Mouse (Mus musculus) heart, embryonic 10.5 days (tissue): Measurements from ENCODE around the gene Cwc22. TPM values are rescaled to one million over a fixed set of nuclear protein-coding genes. Genes with fewer than 3 reads are reported as not detected.

Experiments used
- DNase-seq: peaks from one replicate; pipeline ENCODE4 v3.0.0-alpha.2; 2017; ENCODE audit warnings: low spot score
- H3K27ac ChIP-seq: fragments of 300-500 bp; sonication (generic); 2 replicates; pipeline ENCODE4 v1.5.1; 2016; ENCODE audit warnings: mild to moderate bottlenecking
- H3K27me3 ChIP-seq: fragments of 300-500 bp; sonication (generic); 2 replicates; pipeline ENCODE4 v1.6.1; 2016; ENCODE audit warnings: mild to moderate bottlenecking; ENCODE audit not compliant: poor library complexity, insufficient read depth, severe bottlenecking
- H3K36me3 ChIP-seq: fragments of 300-500 bp; sonication (generic); 2 replicates; pipeline ENCODE4 v1.6.1; 2016; ENCODE audit warnings: mild to moderate bottlenecking, moderate library complexity
- H3K4me1 ChIP-seq: fragments of 300-500 bp; sonication (generic); 2 replicates; pipeline ENCODE4 v1.6.1; 2016; ENCODE audit warnings: mild to moderate bottlenecking
- H3K4me3 ChIP-seq: fragments of 300-500 bp; sonication (generic); 2 replicates; pipeline ENCODE4 v1.5.1; 2016; ENCODE audit warnings: mild to moderate bottlenecking, moderate library complexity
- H3K9me3 ChIP-seq: fragments of 300-500 bp; sonication (generic); 2 replicates; pipeline ENCODE4 v1.6.1; 2016; ENCODE audit warnings: mild to moderate bottlenecking, moderate library complexity
- WGBS: fragments of 180-500 bp; shearing (Covaris S2); methylation state at CpG from one replicate; pipeline ENCODE4 v1.1.7; 2016; 5-methylcytosine and 5-hydroxymethylcytosine counted together
- polyA plus RNA-seq: library from polyadenylated mRNA; unstranded; fragments of >200 nt; fragmentation: Nextera tagmentation; extraction: Ambion mirVana; gene quantifications from 2 replicates; pipeline ENCODE4 v1.2.1, GENCODE M21; 2016

Cwc22 gene
- polyA plus RNA-seq, 1 experiment from 2014 or later = 30.3 TPM

DNA sequence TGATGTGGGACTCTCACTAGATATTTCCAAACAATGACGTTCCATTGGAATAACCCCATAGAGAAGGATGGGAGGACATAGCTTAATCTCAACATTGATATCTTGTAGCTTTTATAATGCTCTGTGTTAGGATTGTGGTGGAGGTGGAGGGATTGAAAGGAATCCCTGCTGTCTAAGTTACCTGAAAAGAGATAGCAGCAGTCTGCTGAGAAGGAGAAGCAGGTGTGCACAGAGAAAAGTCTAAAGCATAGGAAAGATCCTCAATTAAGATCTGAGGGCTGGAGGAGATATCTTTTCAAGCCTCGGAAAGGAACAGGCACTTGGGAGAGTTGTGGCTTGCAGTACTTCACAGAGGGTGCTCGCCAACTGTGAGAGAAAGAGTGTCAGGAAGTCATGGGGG, 32.1 kb upstream of the Cwc22 start:
- 79% methylated on average over 3 of the region's 3 CpGs for WGBS
- DNase-seq = no peak

DNA sequence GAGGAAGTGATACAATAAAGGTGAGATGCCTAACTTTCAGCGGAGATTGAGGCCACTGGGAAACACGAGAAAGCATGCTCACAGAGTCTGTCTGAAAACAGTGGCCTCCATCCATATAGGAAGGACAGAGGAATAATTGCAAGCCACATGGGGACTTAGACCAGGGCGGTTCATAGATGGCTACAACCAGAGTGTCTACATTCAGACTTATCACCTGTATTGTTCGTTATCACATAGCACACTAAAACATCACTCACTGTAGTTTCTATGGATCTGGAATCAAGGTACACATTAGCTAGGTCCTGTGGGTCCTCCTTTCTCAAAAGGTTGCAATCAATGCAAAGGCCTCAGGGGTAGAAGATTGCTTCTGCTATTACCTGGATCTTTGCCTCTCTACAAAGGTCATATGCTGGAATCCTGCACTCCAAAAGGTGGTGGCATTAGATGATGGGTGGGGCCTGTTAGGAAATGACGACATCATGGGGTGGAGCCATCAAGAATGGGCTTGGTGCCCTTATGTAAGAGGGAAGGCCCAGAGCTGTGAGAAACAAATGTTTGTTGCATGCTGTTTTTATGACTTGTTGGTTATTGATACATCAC, 30.2 kb upstream of the Cwc22 start:
- no peaks in the 10 kb centered on the region for H3K27me3 ChIP-seq
- H3K36me3 ChIP-seq = no peaks in the 10 kb centered on the region
- H3K4me3 ChIP-seq = no peak overlapping the region
- no peaks in the 10 kb centered on the region for H3K4me1 ChIP-seq
- H3K9me3 ChIP-seq = 0 out of 2 replicates have a peak, but pooled peaks cover 5% of the 10 kb centered on the region
- WGBS = 78% methylated on average over 5 of the region's 5 CpGs
- no peak overlapping the region for H3K27ac ChIP-seq
- no peak for DNase-seq

More for the DNA sequence above, 32.1 kb upstream of the Cwc22 start:
- Histone ChIP-seq H3K9me3 (0 out of 2 replicates have a peak, but pooled peaks cover 5% of the 10 kb centered on the region), H3K4me1 (no peaks in the 10 kb centered on the region), H3K4me3 (no peak overlapping the region), H3K36me3 (no peaks in the 10 kb centered on the region), H3K27me3 (no peaks in the 10 kb centered on the region), H3K27ac (no peak overlapping the region)

DNA sequence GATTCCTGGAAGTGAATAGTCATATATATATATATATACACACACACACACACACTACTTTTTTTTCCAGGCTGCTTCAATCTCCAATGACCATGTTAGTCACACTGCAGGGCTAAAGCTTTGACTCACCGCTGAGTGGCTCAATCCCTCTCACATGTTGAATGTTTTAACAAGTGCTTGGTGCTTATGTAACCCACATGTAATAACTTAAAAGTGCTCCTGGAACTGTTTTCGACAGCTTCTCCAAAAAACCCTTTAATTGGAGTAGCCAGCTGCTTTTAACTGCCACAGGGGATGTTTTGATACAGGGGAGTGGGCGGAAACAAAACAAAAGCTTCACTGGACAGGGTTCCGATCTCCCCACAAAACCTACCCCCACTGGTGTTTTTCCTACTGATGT, 29.4 kb upstream of the Cwc22 start:
- Histone ChIP-seq H3K27me3 (no peaks in the 10 kb centered on the region), H3K4me1 (no peaks in the 10 kb centered on the region), H3K9me3 (0 out of 2 replicates have a peak, but pooled peaks cover 5% of the 10 kb centered on the region), H3K4me3 (no peak overlapping the region), H3K36me3 (no peaks in the 10 kb centered on the region), H3K27ac (no peak overlapping the region)
- WGBS = 67% methylated on average over 4 of the region's 4 CpGs
- no peak for DNase-seq

DNA sequence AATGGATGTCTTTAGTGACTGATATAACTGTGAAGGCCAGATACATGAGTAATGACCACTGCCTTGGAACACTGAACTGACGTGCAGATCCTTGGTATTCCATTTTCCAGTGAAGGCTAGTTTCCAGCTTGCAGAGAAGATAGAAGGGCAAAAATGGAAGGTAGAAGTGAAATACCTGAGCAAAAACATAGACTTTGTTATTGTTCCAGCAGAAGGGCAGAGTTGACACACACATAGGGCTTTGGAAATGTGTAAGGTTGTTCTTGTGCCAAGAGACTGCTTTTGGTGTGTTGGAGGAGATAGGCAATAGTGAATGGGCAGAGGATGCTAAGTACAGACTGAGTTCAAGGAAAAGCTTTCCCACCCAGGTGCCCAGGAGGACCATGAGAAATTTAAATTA, 28.8 kb upstream of the Cwc22 start:
- DNase-seq = no peak
- WGBS = 69% methylated on average over 1 of the region's 1 CpGs
- no peak overlapping the region for H3K4me3 ChIP-seq
- H3K27ac ChIP-seq = no peak overlapping the region
- H3K27me3 ChIP-seq = no peaks in the 10 kb centered on the region
- H3K4me1 ChIP-seq = no peaks in the 10 kb centered on the region
- no peaks in the 10 kb centered on the region for H3K36me3 ChIP-seq
- 0 out of 2 replicates have a peak, but pooled peaks cover 5% of the 10 kb centered on the region for H3K9me3 ChIP-seq

DNA sequence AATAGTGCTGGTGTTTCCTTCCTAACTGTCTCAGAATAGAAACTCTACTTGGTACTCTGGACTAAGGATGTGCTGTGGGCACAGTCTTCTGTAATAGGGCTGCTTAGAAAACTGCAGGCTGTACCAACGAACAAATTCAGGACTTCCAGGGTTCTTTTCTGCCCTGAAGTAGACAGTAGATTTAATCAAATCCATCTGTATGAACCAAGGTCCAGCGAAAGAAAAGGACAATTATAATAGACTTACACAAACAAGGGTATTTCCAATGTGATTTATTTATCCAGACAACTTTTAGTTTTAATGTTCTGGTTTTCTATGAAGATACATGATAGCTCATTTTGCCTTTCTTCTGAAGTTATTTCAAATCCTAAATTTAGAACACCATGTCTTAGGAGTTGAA, 28.2 kb upstream of the Cwc22 start:
- Histone ChIP-seq H3K27ac (no peak overlapping the region), H3K36me3 (no peaks in the 10 kb centered on the region), H3K4me1 (no peaks in the 10 kb centered on the region), H3K9me3 (0 out of 2 replicates have a peak, but pooled peaks cover 5% of the 10 kb centered on the region), H3K4me3 (no peak overlapping the region), H3K27me3 (no peaks in the 10 kb centered on the region)
- DNase-seq = no peak
- 69% methylated on average over 2 of the region's 2 CpGs for WGBS

DNA sequence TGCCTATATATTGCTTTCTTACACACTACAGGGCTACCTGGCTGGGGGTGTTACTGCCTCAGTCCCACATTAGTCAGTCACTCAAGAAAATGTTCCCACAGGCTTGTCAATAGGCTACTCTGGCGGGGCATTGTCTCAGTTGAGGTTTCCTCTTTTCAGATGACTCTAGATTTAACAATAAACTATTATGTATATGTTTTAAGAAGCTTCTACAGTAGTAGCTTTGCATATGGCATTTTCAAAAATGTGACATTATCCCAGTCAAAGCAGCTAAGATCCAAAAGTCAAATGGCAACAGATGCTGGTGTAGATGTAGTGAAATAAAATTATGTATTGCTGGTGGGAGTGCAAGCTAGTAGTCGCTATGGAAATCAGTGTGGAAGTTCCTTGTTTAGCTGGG, 27.1 kb upstream of the Cwc22 start:
- H3K36me3 ChIP-seq = no peaks in the 10 kb centered on the region
- no peaks in the 10 kb centered on the region for H3K27me3 ChIP-seq
- H3K4me1 ChIP-seq = no peaks in the 10 kb centered on the region
- DNase-seq = no peak
- H3K27ac ChIP-seq = no peak overlapping the region
- no peak overlapping the region for H3K4me3 ChIP-seq
- H3K9me3 ChIP-seq = 0 out of 2 replicates have a peak, but pooled peaks cover 5% of the 10 kb centered on the region
- WGBS = 66% methylated on average over 2 of the region's 2 CpGs

DNA sequence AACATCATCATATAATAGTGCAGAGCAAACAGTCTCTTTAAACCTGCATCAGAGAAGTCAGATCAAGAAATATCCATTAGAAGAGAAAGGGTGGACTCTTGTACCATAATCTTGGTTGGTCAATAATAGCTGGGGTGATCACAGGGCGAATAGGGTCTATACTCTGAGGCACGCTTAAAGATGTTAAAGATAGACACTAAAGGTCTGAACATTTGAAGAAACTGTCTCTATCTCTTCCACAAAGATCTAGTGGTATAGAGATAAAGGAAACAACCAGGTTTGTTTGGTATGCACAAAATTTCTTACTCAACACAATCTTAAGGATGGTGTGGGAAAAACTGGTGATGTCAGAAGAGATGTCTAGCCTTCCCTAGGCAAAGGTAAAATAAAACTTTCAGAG, 26.4 kb upstream of the Cwc22 start:
- no peaks in the 10 kb centered on the region for H3K27me3 ChIP-seq
- WGBS = 86% methylated on average over 2 of the region's 2 CpGs
- H3K4me1 ChIP-seq = no peaks in the 10 kb centered on the region
- no peaks in the 10 kb centered on the region for H3K9me3 ChIP-seq
- no peak for DNase-seq
- H3K27ac ChIP-seq = no peak overlapping the region
- H3K36me3 ChIP-seq = no peaks in the 10 kb centered on the region
- H3K4me3 ChIP-seq = no peak overlapping the region

DNA sequence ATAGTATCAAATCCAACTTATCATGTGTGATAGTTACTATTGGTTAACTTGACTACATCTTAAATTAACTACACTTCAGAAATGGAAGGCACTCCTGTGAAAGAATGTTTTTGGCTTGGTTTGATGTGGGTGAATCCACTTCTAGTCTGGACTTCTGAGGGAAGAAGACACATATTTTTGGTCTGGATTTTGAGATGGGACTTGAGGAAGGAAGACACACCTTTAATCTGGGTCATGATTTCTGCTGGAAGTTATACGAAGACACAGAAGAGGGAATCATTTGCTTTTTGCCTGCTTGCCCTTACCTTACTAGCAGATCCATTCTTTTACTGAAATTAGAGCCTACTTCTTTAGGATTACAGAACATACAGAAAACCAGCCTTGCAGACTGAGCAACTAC, 25.7 kb upstream of the Cwc22 start:
- Histone ChIP-seq H3K4me1 (no peaks in the 10 kb centered on the region), H3K4me3 (no peak overlapping the region), H3K36me3 (no peaks in the 10 kb centered on the region), H3K27me3 (no peaks in the 10 kb centered on the region), H3K27ac (no peak overlapping the region), H3K9me3 (no peaks in the 10 kb centered on the region)
- 76% methylated on average over 1 of the region's 1 CpGs for WGBS
- DNase-seq = no peak

DNA sequence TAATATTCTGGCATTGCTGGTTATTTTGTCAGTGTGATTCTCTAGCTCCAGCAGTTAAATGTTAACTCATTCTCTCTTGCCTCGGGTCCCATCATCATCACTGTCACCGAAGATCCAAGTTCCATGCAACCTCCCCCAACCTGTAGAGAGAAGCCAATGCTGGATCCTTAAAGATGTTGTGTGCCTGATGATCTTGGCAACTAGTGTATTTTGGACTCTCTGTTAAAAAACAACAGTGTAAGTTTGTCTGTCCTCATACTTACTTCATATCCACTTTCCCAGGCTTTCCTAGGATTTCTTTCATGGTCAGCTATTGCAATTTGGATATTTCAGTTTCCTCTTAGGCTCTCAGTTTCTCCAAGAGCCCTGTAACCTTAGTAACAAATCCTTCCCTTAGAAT, 25.2 kb upstream of the Cwc22 start:
- Histone ChIP-seq H3K27ac (no peak overlapping the region), H3K4me1 (no peaks in the 10 kb centered on the region), H3K27me3 (no peaks in the 10 kb centered on the region), H3K9me3 (no peaks in the 10 kb centered on the region), H3K4me3 (no peak overlapping the region), H3K36me3 (no peaks in the 10 kb centered on the region)
- no peak for DNase-seq
- 78% methylated on average over 2 of the region's 2 CpGs for WGBS

DNA sequence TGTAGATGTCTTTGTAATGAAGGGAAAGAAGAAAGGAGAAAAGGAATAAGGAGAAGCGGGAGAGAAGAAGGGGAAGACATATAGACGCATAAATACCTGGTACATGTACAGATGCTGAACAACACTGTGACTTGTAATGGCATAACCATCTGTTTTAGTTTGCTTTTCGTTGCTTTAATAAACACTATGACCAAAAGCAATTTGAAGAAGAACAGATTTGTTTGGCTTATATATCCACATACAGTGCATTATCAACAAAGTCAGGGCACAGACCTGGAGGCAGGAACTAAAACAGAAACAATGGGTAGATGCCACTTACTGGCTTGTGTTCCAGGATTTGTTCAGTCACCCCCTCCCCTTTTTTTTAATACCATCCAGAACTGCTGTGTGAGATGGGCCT, 24.4 kb upstream of the Cwc22 start:
- Histone ChIP-seq H3K4me3 (no peak overlapping the region), H3K4me1 (no peaks in the 10 kb centered on the region), H3K36me3 (no peaks in the 10 kb centered on the region), H3K9me3 (no peaks in the 10 kb centered on the region), H3K27me3 (no peaks in the 10 kb centered on the region), H3K27ac (no peak overlapping the region)
- DNase-seq = no peak
- WGBS = 74% methylated on average over 3 of the region's 3 CpGs

DNA sequence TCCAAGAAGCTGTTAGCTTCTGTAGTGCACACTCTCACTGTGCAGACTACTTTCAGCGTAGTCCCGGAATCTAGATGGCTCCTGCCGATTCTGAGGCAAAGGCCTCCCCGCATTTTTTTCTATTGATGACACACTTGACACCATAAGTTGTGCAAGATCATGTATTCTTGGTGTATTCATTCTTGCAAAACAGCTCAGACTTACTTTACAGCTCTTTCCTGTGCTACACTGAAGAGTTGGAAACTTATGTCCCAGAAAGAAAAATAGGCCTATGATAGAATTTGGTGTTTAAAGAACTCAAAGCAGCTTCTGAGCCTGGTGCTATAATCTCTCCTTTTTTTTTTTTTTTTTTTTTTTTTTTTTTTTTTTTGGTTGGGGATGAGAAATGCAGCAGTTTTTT, 23.8 kb upstream of the Cwc22 start:
- no peak overlapping the region for H3K4me3 ChIP-seq
- H3K27ac ChIP-seq = no peak overlapping the region
- no peaks in the 10 kb centered on the region for H3K4me1 ChIP-seq
- WGBS = 93% methylated on average over 4 of the region's 4 CpGs
- no peaks in the 10 kb centered on the region for H3K36me3 ChIP-seq
- DNase-seq = no peak
- no peaks in the 10 kb centered on the region for H3K27me3 ChIP-seq
- no peaks in the 10 kb centered on the region for H3K9me3 ChIP-seq

DNA sequence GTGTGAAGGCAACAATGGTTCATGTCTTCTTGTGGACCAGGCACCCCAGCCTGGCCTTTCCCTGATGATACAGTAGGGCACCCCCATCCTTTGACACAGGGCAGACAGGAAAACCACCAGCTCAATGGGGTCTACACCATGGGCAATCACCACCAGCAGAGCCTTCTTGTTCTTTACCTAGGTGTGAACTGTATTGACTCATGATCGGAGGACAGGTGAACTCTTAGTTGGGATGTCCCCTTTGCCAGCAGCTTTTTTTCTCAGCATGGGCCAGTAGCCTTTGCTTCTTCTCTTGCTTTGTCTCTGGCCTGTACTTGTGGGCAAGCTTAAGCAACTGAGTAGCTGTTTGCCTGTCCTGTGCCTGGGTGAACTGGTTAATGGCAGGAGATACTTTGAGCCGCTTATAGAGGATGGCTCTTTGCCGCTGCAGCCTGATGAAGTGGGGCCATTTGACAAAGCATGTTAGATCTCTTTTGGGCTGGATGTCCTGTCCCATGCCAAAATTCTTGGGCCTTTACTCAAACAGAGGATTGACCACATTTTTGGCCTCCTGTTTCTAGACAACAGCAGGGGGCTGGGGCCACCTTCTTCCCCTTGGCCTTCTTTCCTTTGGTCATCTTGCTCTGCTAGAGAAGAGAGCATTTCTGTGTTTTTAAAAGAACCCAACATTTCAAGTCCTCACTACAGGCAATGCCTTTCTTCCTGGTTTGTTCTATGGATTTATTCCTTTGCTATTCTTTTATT, 16.4 kb upstream of the Cwc22 start:
- Histone ChIP-seq H3K27me3 (no peaks in the 10 kb centered on the region), H3K36me3 (no peaks in the 10 kb centered on the region), H3K4me1 (no peaks in the 10 kb centered on the region), H3K27ac (no peak overlapping the region), H3K4me3 (no peak overlapping the region), H3K9me3 (no peaks in the 10 kb centered on the region)
- WGBS = 90% methylated on average over 3 of the region's 3 CpGs
- DNase-seq = no peak

DNA sequence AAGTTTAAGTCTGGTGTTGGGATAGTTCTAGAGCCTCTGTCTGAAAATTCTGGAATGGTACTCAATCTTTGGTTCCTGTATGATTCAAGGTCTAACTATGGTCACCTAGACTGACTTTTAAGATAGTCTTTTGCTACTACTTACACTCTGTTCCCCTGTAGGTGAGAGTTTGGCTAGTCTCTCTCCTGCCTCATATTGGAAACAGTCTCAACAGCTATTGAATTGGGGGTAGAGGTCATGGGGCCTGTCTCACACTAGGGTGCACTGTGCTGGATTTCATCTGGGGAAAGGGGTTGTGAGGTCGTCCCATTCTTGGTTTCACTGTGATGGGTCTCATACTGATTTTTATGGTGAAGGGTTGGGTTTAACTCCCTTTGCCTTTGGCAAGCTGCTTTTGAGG, 15.1 kb upstream of the Cwc22 start:
- no peaks in the 10 kb centered on the region for H3K4me1 ChIP-seq
- WGBS = 70% methylated on average over 1 of the region's 1 CpGs
- H3K4me3 ChIP-seq = no peak overlapping the region
- no peaks in the 10 kb centered on the region for H3K27me3 ChIP-seq
- no peak for DNase-seq
- no peaks in the 10 kb centered on the region for H3K36me3 ChIP-seq
- H3K27ac ChIP-seq = no peak overlapping the region
- H3K9me3 ChIP-seq = no peaks in the 10 kb centered on the region
